Mouse (Mus musculus) brain, adult 10 weeks (tissue): ENCODE results near the gene Vmn2r3. TPM values are rescaled to one million over a fixed set of nuclear protein-coding genes. Genes with fewer than 3 reads are reported as not detected.

Experiments used
- polyA plus RNA-seq: library from polyadenylated mRNA; stranded (reverse); fragments of 350-450 nt; fragmentation: Illumina TruSeq; extraction: RNeasy Lipid Tissue Mini Kit (QIAGEN cat#74804); gene quantifications from one replicate; pipeline ENCODE4 v1.2.3, GENCODE M21; 2015; ENCODE audit warnings: low read depth, low replicate concordance

Vmn2r3 gene
- not detected for polyA plus RNA-seq

GRCm38 (mm10) chr3:64289609-64290008 lies at the start of gene Vmn2r3:
Gene Vmn2r3 (minus strand): TSS chr3:64289709.

Other genes starting within 250 kb of the Vmn2r3 start
- 0.25 TPM for gene Vmn2r1, start 208.2 kb downstream of the Vmn2r3 start, polyA plus RNA-seq
- not detected for gene Vmn2r2, start 147.8 kb downstream of the Vmn2r3 start, polyA plus RNA-seq
- not detected for gene Vmn2r4, start 125.7 kb upstream of the Vmn2r3 start, polyA plus RNA-seq
- not detected for gene Vmn2r5, start 220.1 kb upstream of the Vmn2r3 start, polyA plus RNA-seq